Mouse (Mus musculus) frontal cortex, postnatal 14 days (tissue): Measurements from ENCODE around the gene Nat9.

Experiments used
- DNase-seq, 2 experiments: peaks; one replicate each; pipeline ENCODE4 v3.0.0; 2022; ENCODE audit warnings: low spot score in 2 of 2

The Nat9 gene

GRCm38 (mm10) chr11:115176399-115177190, 11.1 kb downstream of the Nat9 start:
- no peak for DNase-seq

- DNase-seq, result no peak
These were observed 13.9 kb downstream of the Nat9 start for GRCm38 (mm10) chr11:115173549-115174339.

GRCm38 (mm10) chr11:115172825-115173287, 14.8 kb downstream of the Nat9 start:
- DNase-seq, result no peak

- DNase-seq, result no peak
These were observed 16.5 kb downstream of the Nat9 start for GRCm38 (mm10) chr11:115171125-115171524.

- no peak for DNase-seq
These were observed 18.2 kb downstream of the Nat9 start for GRCm38 (mm10) chr11:115169430-115169829.

GRCm38 (mm10) chr11:115167631-115168249, 19.9 kb downstream of the Nat9 start:
- DNase-seq, result no peak

GRCm38 (mm10) chr11:115166776-115167175, 20.9 kb downstream of the Nat9 start:
- DNase-seq, result no peak

- no peak for DNase-seq
These were observed 22.7 kb downstream of the Nat9 start for GRCm38 (mm10) chr11:115164976-115165374.

GRCm38 (mm10) chr11:115164341-115164975, 23.2 kb downstream of the Nat9 start:
- no peak for DNase-seq

- DNase-seq, result no peak
These were observed 24.0 kb downstream of the Nat9 start for GRCm38 (mm10) chr11:115163568-115164150.

- peak; percentile 90 for DNase-seq
These were observed 24.7 kb downstream of the Nat9 start, which contains the start of gene Slc9a3r1 for GRCm38 (mm10) chr11:115162832-115163480. Gene Slc9a3r1 (plus strand): TSS chr11:115163341.

GRCm38 (mm10) chr11:115162205-115162601, 25.5 kb downstream of the Nat9 start:
- no peak for DNase-seq

- DNase-seq, result no peak
These were observed 26.0 kb downstream of the Nat9 start for GRCm38 (mm10) chr11:115161578-115162204.

- DNase-seq, result peak in 1 of 2 experiments; percentile 53
These were observed 26.6 kb downstream of the Nat9 start for GRCm38 (mm10) chr11:115160883-115161577.

GRCm38 (mm10) chr11:115160016-115160797, 27.5 kb downstream of the Nat9 start:
- DNase-seq, result peak in 1 of 2 experiments; percentile 55

- DNase-seq, result no peak
These were observed 29.5 kb downstream of the Nat9 start for GRCm38 (mm10) chr11:115157933-115158719.

- DNase-seq, result no peak
These were observed 32.5 kb downstream of the Nat9 start for GRCm38 (mm10) chr11:115155053-115155634.
